Mouse (Mus musculus): ENCODE measurements at regions not wholly inside any gene's neighbourhood (a gene's known extent, or its start where the extent isn't known, plus 50 kb on each side); places are given as distances from the start of the nearest gene placed in this dataset.

DNA sequence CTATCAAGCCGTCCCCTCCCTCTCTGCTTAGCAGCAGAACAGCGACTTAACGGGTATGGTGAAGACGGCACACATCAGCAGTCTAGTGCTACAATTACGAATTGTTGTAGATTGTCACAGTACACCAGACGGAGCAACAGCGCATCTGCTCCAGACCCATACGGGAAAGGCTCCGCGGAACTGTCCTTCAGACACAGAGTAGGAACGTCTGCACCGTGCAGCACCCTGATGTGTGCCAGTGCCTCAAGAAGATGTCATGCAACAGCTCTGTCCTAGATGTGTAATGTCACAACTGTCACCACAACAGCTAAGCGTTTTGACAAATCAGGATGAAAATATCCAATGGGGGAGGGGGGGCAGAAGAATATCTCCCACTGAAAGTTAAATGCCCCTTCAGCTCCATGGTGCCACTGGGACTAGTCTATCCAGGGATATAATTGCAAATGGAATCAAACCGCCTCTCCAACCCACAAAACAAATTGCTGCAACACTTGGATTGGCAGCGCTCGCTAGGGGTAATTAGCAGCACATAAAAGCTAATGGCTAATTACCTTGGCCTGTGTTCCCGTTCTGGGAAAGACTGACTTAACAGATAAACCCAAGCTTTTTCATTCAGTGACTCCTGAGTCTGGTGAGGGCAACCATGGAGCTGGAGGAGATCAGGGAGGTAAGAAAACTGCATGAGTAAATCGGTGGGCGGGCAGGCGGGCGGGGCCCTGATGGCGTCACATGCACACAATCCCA, 472.6 kb downstream of the Zfp704 start:
- TF ChIP-seq CTCF (IDR thresholded peaks at IDR 0.05; ENCODE audit: low read depth, low read length), result no peak
- Histone ChIP-seq H3K27ac (ENCODE audit: insufficient read depth, low read depth, low read length) (no peak overlapping the region), H3K4me3 (ENCODE audit: insufficient read depth, low read length) (no peak overlapping the region), H3K4me1 (ENCODE audit: control insufficient read depth, insufficient read depth, low read length) (no peaks in the 10 kb centered on the region)

DNA sequence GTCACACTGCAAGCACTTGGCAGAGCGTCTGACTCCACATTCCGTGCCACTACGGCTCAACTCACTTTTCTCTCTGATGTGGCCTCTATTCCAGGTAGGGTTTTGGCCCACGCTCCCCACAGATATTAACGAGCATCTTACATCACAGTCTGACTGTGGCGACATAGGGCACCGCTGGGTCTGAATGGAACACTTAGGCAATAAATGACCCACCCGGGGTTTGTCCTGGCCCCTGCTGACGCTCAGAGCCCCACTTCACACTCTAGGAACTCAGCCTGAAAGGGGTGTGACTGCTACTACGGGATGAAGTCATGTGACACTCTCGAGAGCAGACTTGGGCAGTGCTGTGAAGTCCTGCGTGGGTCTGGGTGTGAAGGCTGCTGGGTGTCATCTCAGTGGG, 475.9 kb downstream of the Zfp704 start:
- H3K4me1 ChIP-seq (ENCODE audit: control insufficient read depth, insufficient read depth, low read length), result peaks cover 2% of the 10 kb centered on the region
- H3K4me3 ChIP-seq (ENCODE audit: insufficient read depth, low read length), result no peak overlapping the region
- TF ChIP-seq CTCF (IDR thresholded peaks at IDR 0.05; ENCODE audit: low read depth, low read length) (no peak), POLR2A (IDR thresholded peaks at IDR 0.05; ENCODE audit: borderline replicate concordance, low read depth, low read length) (no peak)
- no peak overlapping the region for H3K27ac ChIP-seq (ENCODE audit: insufficient read depth, low read depth, low read length)

- TF ChIP-seq CTCF (IDR thresholded peaks at IDR 0.05; ENCODE audit: low read depth, low read length) (no peak), POLR2A (IDR thresholded peaks at IDR 0.05; ENCODE audit: borderline replicate concordance, low read depth, low read length) (no peak)
- H3K27ac ChIP-seq (ENCODE audit: insufficient read depth, low read depth, low read length), result no peak overlapping the region
- peaks cover 8% of the 10 kb centered on the region for H3K4me1 ChIP-seq (ENCODE audit: control insufficient read depth, insufficient read depth, low read length)
- no peak overlapping the region for H3K4me3 ChIP-seq (ENCODE audit: insufficient read depth, low read length)
Measured at GRCm38 (mm10) chr3:9132104-9132751, 477.7 kb downstream of the Zfp704 start.

GRCm38 (mm10) chr3:9131366-9131765, 478.5 kb downstream of the Zfp704 start:
- Histone ChIP-seq H3K4me1 (ENCODE audit: control insufficient read depth, insufficient read depth, low read length) (peaks cover 8% of the 10 kb centered on the region), H3K27ac (ENCODE audit: insufficient read depth, low read depth, low read length) (no peak overlapping the region), H3K4me3 (ENCODE audit: insufficient read depth, low read length) (no peak overlapping the region)
- TF ChIP-seq POLR2A (IDR thresholded peaks at IDR 0.05; ENCODE audit: borderline replicate concordance, low read depth, low read length) (no peak), CTCF (IDR thresholded peaks at IDR 0.05; ENCODE audit: low read depth, low read length) (no peak)

GRCm38 (mm10) chr3:9128407-9128806, 481.5 kb downstream of the Zfp704 start:
- TF ChIP-seq POLR2A (IDR thresholded peaks at IDR 0.05; ENCODE audit: borderline replicate concordance, low read depth, low read length) (no peak), CTCF (IDR thresholded peaks at IDR 0.05; ENCODE audit: low read depth, low read length) (no peak)

GRCm38 (mm10) chr3:9123079-9123478, 486.8 kb downstream of the Zfp704 start:
- peaks cover 8% of the 10 kb centered on the region for H3K4me1 ChIP-seq (ENCODE audit: control insufficient read depth, insufficient read depth, low read length)
- TF ChIP-seq CTCF (IDR thresholded peaks at IDR 0.05; ENCODE audit: low read depth, low read length), result no peak
- no peak for TF ChIP-seq POLR2A (IDR thresholded peaks at IDR 0.05; ENCODE audit: borderline replicate concordance, low read depth, low read length)
- H3K27ac ChIP-seq (ENCODE audit: insufficient read depth, low read depth, low read length), result no peak overlapping the region
- no peak overlapping the region for H3K4me3 ChIP-seq (ENCODE audit: insufficient read depth, low read length)

More at GRCm38 (mm10) chr3:9128407-9128806, 481.5 kb downstream of the Zfp704 start:
- Histone ChIP-seq H3K4me1 (ENCODE audit: control insufficient read depth, insufficient read depth, low read length) (peaks cover 10% of the 10 kb centered on the region), H3K4me3 (ENCODE audit: insufficient read depth, low read length) (no peak overlapping the region), H3K27ac (ENCODE audit: insufficient read depth, low read depth, low read length) (no peak overlapping the region)

- Histone ChIP-seq H3K4me1 (ENCODE audit: control insufficient read depth, insufficient read depth, low read length) (peaks cover under 1% of the 10 kb centered on the region; the same call in 1 of the 2 replicates), H3K27ac (ENCODE audit: insufficient read depth, low read depth, low read length) (no peak overlapping the region), H3K4me3 (ENCODE audit: insufficient read depth, low read length) (no peak overlapping the region)
- TF ChIP-seq POLR2A (IDR thresholded peaks at IDR 0.05; ENCODE audit: borderline replicate concordance, low read depth, low read length) (no peak), CTCF (IDR thresholded peaks at IDR 0.05; ENCODE audit: low read depth, low read length) (no peak)
Measured at GRCm38 (mm10) chr3:9117913-9118312, 492.0 kb downstream of the Zfp704 start.

- TF ChIP-seq CTCF (IDR thresholded peaks at IDR 0.05; ENCODE audit: low read depth, low read length) (no peak), POLR2A (IDR thresholded peaks at IDR 0.05; ENCODE audit: borderline replicate concordance, low read depth, low read length) (no peak)
- no peak overlapping the region for H3K27ac ChIP-seq (ENCODE audit: insufficient read depth, low read depth, low read length)
- no peaks in the 10 kb centered on the region for H3K4me1 ChIP-seq (ENCODE audit: control insufficient read depth, insufficient read depth, low read length)
- H3K4me3 ChIP-seq (ENCODE audit: insufficient read depth, low read length), result no peak overlapping the region
Measured at GRCm38 (mm10) chr3:9113410-9113809, 496.5 kb downstream of the Zfp704 start.

GRCm38 (mm10) chr3:9110741-9111140, 499.1 kb downstream of the Zfp704 start:
- no peaks in the 10 kb centered on the region; the same call in 1 of the 2 replicates for H3K4me1 ChIP-seq (ENCODE audit: control insufficient read depth, insufficient read depth, low read length)
- no peak overlapping the region for H3K4me3 ChIP-seq (ENCODE audit: insufficient read depth, low read length)
- no peak overlapping the region for H3K27ac ChIP-seq (ENCODE audit: insufficient read depth, low read depth, low read length)
- TF ChIP-seq POLR2A (IDR thresholded peaks at IDR 0.05; ENCODE audit: borderline replicate concordance, low read depth, low read length), result no peak
- no peak for TF ChIP-seq CTCF (IDR thresholded peaks at IDR 0.05; ENCODE audit: low read depth, low read length)

- TF ChIP-seq CTCF (IDR thresholded peaks at IDR 0.05; ENCODE audit: low read depth, low read length) (no peak), POLR2A (IDR thresholded peaks at IDR 0.05; ENCODE audit: borderline replicate concordance, low read depth, low read length) (no peak)
- H3K4me1 ChIP-seq (ENCODE audit: control insufficient read depth, insufficient read depth, low read length), result no peaks in the 10 kb centered on the region; the same call in 1 of the 2 replicates
- no peak overlapping the region for H3K4me3 ChIP-seq (ENCODE audit: insufficient read depth, low read length)
- no peak overlapping the region for H3K27ac ChIP-seq (ENCODE audit: insufficient read depth, low read depth, low read length)
Measured at GRCm38 (mm10) chr3:9109991-9110390, 499.9 kb downstream of the Zfp704 start.

Measured in bone marrow macrophage, adult 2 months (primary cell).